Mouse (Mus musculus): ENCODE measurements around the gene Vmn2r94. TPM values are rescaled to one million over a fixed set of nuclear protein-coding genes. Genes with fewer than 3 reads are reported as not detected.

Vmn2r94 gene
- not detected for total RNA-seq (2021)
- long read RNA-seq, experiment 1, result 0 reads
- long read RNA-seq, experiment 2, result 0 reads

DNA sequence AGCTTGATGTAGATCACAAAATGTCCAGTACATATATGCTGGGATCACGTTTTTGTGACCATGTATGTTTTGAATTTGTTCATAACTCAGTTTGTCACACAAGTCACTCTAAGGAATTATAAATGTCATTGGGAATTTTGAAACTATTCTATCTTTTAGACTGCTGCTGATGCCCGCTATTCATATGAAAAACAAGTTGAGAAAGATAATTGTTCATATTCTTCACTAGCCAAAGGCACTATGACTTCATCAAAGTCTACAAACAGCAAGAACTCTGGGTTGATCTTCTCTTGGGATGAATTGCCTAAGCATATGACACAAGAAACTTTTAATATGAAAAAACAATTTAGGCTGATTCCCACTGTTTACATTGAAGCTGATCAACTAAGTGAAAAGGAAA, at the start of gene Vmn2r94:
TSS of gene Vmn2r94 (minus strand) at position 101 of the 400 bp plus-strand sequence.
- intact Hi-C loops (cut with DNase I), result no loop called here
- no peak for DNase-seq (ENCODE audit: low spot score in 2 of 2)

DNA sequence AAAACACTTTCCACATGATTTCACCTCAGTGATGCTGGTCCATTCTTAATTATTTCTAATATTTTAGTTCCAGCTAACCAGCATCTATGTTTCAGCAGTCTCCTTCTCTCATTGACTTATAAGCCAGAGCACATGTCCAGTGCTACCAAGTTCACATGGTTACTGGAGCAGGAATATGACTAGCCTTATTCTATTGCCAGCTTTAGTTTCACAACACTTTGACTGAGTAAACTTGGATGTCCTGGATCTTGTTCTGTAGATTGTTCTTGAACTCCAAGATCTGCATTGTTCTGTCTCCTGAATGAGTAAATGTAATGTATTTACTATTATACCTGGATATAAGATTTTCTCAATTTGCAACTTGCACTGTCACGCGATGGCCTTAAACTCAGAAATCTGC, 45.5 kb upstream of the Vmn2r94 start:
- no peak for DNase-seq (ENCODE audit: low spot score in 2 of 2)
- intact Hi-C loops (cut with DNase I), result no loop called here

DNA sequence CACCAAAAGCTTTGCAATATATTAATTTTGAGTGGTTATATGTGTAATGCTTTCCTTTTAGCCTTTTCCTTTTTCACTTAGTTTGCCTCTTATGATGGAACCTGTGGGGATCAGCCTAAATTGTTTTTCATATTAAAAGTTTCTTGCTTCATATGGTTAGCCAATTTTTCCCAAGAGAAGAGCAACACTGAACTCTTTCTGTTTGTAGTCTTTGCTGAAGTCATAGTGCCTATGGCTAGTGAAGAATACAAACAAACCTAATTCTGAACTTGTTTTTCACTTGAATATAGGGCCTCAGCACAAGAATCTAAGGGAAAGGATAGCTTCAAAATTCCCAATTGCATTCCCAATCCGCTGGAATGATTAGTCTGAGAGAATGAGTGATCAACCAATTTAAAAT, 20.2 kb upstream of the Vmn2r94 start, which contains the start of gene Vmn2r93:
TSS of gene Vmn2r93 (plus strand) at position 301 of the 400 bp plus-strand sequence.
- intact Hi-C loops (cut with DNase I), result no loop called here
- DNase-seq (ENCODE audit: low spot score in 2 of 2), result no peak

DNA sequence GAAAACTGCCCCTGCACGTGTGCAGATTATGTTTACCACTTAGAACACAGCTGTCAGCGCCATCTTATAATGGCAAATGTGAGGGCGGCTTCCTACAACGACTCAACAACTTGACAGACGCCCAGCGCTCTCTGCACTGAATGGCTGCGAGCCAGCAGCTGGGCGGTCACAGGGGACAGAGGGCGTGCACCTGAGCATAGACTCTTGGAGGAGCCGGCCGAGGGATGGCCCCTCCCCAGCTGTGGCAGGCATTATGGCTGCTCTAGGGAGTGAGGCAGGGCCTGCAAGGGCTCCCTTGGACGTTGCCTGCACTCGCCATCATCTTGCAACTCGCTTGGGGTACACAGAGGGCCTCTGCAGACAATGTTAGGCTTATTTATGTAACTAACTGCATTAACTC, 40.6 kb downstream of the Vmn2r94 start:
- no peak for DNase-seq (ENCODE audit: low spot score in 2 of 2)
- intact Hi-C loops (cut with DNase I), result no loop called here

DNA sequence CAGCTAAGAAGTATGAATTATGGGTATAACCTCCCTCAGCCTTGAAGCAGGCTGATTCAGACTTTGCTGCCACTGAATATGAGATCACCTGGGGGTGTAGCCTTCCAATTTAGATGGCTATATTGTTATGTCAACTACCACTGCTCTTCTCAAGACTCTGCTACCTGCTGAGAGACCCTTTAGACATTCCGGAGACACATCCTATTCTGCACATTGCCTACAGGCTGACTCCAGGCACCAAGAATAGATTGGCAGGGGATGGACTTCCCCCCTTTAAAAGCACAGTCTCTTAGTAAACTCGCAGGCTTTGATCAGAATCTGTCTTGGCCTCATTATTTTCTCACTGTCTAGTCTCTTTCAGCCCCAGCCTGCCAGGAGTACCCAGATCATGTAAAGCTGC, 45.6 kb downstream of the Vmn2r94 start:
- intact Hi-C loops (cut with DNase I), result no loop called here
- no peak for DNase-seq (ENCODE audit: low spot score in 2 of 2)

DNA sequence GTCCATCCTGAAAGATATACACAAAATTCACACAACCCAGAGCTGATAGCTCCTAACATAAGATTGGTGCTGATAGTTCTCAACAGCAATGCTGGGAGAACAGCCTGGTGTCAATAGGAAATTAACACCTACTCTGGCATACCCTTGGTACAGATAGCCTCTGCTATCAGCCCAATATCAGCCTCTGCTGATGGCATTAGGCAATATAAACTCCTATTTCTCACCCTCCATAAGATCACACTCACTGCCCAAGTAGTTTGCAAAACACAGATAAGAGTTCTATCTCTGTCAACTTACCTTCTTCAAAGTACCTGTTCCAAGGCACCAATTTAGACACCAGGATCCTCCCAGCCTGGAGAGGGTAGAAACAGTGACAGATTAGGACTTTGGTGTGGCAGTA, 56.3 kb downstream of the Vmn2r94 start:
- intact Hi-C loops (cut with DNase I), result no loop called here
- no peak for DNase-seq (ENCODE audit: low spot score in 2 of 2)

Other genes with a start within 250 kb of the Vmn2r94 start
- under 1 TPM; 0.04 to 0.11 TPM for gene Vmn2r124, start 228.3 kb downstream of the Vmn2r94 start, total RNA-seq (2021)
- gene Vmn2r91, start 192.7 kb downstream of the Vmn2r94 start, total RNA-seq (2021), result not detected
- gene Vmn2r92, start 125.9 kb downstream of the Vmn2r94 start, total RNA-seq (2021), result not detected
- not detected for gene Vmn2r93, start 20.3 kb upstream of the Vmn2r94 start, total RNA-seq (2021)
- under 1 TPM in 1 of 2 experiments, not detected in 1; 0.02 TPM for gene Vmn2r95, start 146.3 kb upstream of the Vmn2r94 start, total RNA-seq (2021)

Measured in left cerebral cortex, postnatal 14 days (tissue).